Mouse (Mus musculus): ENCODE measurements at regions not wholly inside any gene's neighbourhood (a gene's known extent, or its start where the extent isn't known, plus 50 kb on each side); places are given as distances from the start of the nearest gene placed in this dataset.

GRCm38 (mm10) chr3:40130858-40131584 lies 400.1 kb upstream of the Intu start:
- Histone ChIP-seq H3K4me2 (replicated peaks) (no peak overlapping the region), H3K27me3 (0 out of 2 replicates have a peak, but pooled peaks cover 3% of the 10 kb centered on the region), H3K9ac (replicated peaks) (no peak overlapping the region), H3K36me3 (no peaks in the 10 kb centered on the region), H3K9me3 (no peaks in the 10 kb centered on the region), H3K27ac (replicated peaks) (no peak overlapping the region), H3K4me3 (no peak overlapping the region), H3K4me1 (no peaks in the 10 kb centered on the region)
- no peak for ATAC-seq (ENCODE audit: low FRiP score, low read depth)
- WGBS: 91% methylated on average over 8 of the region's 8 CpGs

- no peaks in the 10 kb centered on the region for H3K9me3 ChIP-seq
- no peak overlapping the region for H3K4me3 ChIP-seq
- H3K27me3 ChIP-seq: no peaks in the 10 kb centered on the region
- no peak for ATAC-seq (ENCODE audit: low FRiP score, low read depth)
- no peaks in the 10 kb centered on the region for H3K36me3 ChIP-seq
- no peaks in the 10 kb centered on the region for H3K4me1 ChIP-seq
- 95% methylated on average over 5 of the region's 5 CpGs for WGBS
- H3K9ac ChIP-seq (replicated peaks): no peak overlapping the region
- H3K27ac ChIP-seq (replicated peaks): no peak overlapping the region
- no peak overlapping the region for H3K4me2 ChIP-seq (replicated peaks)
Observed at GRCm38 (mm10) chr3:40138671-40139070, 392.4 kb upstream of the Intu start.

- Histone ChIP-seq H3K9me3 (no peaks in the 10 kb centered on the region), H3K4me2 (replicated peaks) (no peak overlapping the region), H3K9ac (replicated peaks) (no peak overlapping the region), H3K27me3 (no peaks in the 10 kb centered on the region), H3K4me1 (no peaks in the 10 kb centered on the region), H3K27ac (replicated peaks) (no peak overlapping the region), H3K36me3 (no peaks in the 10 kb centered on the region), H3K4me3 (no peak overlapping the region)
- no peak for ATAC-seq (ENCODE audit: low FRiP score, low read depth)
- 85% methylated on average over 5 of the region's 5 CpGs for WGBS
Observed at GRCm38 (mm10) chr3:40142229-40142628, 388.9 kb upstream of the Intu start.

GRCm38 (mm10) chr3:40158631-40159030 lies 372.5 kb upstream of the Intu start:
- Histone ChIP-seq H3K9ac (replicated peaks) (no peak overlapping the region), H3K27me3 (no peaks in the 10 kb centered on the region), H3K27ac (replicated peaks) (no peak overlapping the region), H3K4me1 (peaks cover 3% of the 10 kb centered on the region; the same call in 1 of the 2 replicates), H3K4me2 (replicated peaks) (no peak overlapping the region), H3K4me3 (no peak overlapping the region), H3K9me3 (no peaks in the 10 kb centered on the region), H3K36me3 (no peaks in the 10 kb centered on the region)
- ATAC-seq (ENCODE audit: low FRiP score, low read depth): no peak
- 79% methylated on average over 6 of the region's 6 CpGs for WGBS

GRCm38 (mm10) chr3:40159591-40160145 lies 371.4 kb upstream of the Intu start:
- ATAC-seq (ENCODE audit: low FRiP score, low read depth): no peak
- 61% methylated on average over 9 of the region's 9 CpGs for WGBS
- no peak overlapping the region for H3K27ac ChIP-seq (replicated peaks)

GRCm38 (mm10) chr3:40164181-40164580 lies 366.9 kb upstream of the Intu start:
- Histone ChIP-seq H3K9ac (replicated peaks) (no peak overlapping the region), H3K4me2 (replicated peaks) (no peak overlapping the region), H3K9me3 (no peaks in the 10 kb centered on the region), H3K4me1 (peaks cover 7% of the 10 kb centered on the region), H3K27me3 (no peaks in the 10 kb centered on the region), H3K36me3 (no peaks in the 10 kb centered on the region), H3K4me3 (no peak overlapping the region), H3K27ac (replicated peaks) (no peak overlapping the region)
- WGBS: 88% methylated on average over 1 of the region's 1 CpGs
- ATAC-seq (ENCODE audit: low FRiP score, low read depth): no peak

More at GRCm38 (mm10) chr3:40159591-40160145, 371.4 kb upstream of the Intu start:
- Histone ChIP-seq H3K4me1 (peaks cover 3% of the 10 kb centered on the region; the same call in 1 of the 2 replicates), H3K4me3 (no peak overlapping the region), H3K27me3 (no peaks in the 10 kb centered on the region), H3K36me3 (no peaks in the 10 kb centered on the region), H3K4me2 (replicated peaks) (no peak overlapping the region), H3K9me3 (no peaks in the 10 kb centered on the region), H3K9ac (replicated peaks) (no peak overlapping the region)

GRCm38 (mm10) chr3:40167970-40168626 lies 363.0 kb upstream of the Intu start:
- Histone ChIP-seq H3K27ac (replicated peaks) (no peak overlapping the region), H3K9me3 (no peaks in the 10 kb centered on the region), H3K36me3 (no peaks in the 10 kb centered on the region), H3K4me3 (no peak overlapping the region), H3K27me3 (no peaks in the 10 kb centered on the region), H3K9ac (replicated peaks) (no peak overlapping the region), H3K4me1 (peaks cover 4% of the 10 kb centered on the region; the same call in 1 of the 2 replicates), H3K4me2 (replicated peaks) (no peak overlapping the region)
- no peak for ATAC-seq (ENCODE audit: low FRiP score, low read depth)
- 69% methylated on average over 12 of the region's 12 CpGs for WGBS

- no peak for ATAC-seq (ENCODE audit: low FRiP score, low read depth)
- no peak overlapping the region for H3K4me3 ChIP-seq
- no peak overlapping the region for H3K27ac ChIP-seq (replicated peaks)
- 91% methylated on average over 2 of the region's 2 CpGs for WGBS
- no peaks in the 10 kb centered on the region for H3K36me3 ChIP-seq
- no peak overlapping the region for H3K4me2 ChIP-seq (replicated peaks)
- no peaks in the 10 kb centered on the region for H3K9me3 ChIP-seq
- peaks cover 4% of the 10 kb centered on the region; the same call in 1 of the 2 replicates for H3K4me1 ChIP-seq
- H3K27me3 ChIP-seq: no peaks in the 10 kb centered on the region
- no peak overlapping the region for H3K9ac ChIP-seq (replicated peaks)
Observed at GRCm38 (mm10) chr3:40169590-40169989, 361.5 kb upstream of the Intu start.

GRCm38 (mm10) chr3:40179726-40180317 lies 351.3 kb upstream of the Intu start:
- no peak overlapping the region for H3K4me2 ChIP-seq (replicated peaks)
- WGBS: 75% methylated on average over 3 of the region's 3 CpGs
- no peaks in the 10 kb centered on the region for H3K9me3 ChIP-seq
- no peaks in the 10 kb centered on the region for H3K4me1 ChIP-seq
- H3K27me3 ChIP-seq: no peaks in the 10 kb centered on the region
- H3K9ac ChIP-seq (replicated peaks): no peak overlapping the region
- H3K4me3 ChIP-seq: no peak overlapping the region
- no peaks in the 10 kb centered on the region for H3K36me3 ChIP-seq
- no peak overlapping the region for H3K27ac ChIP-seq (replicated peaks)
- no peak for ATAC-seq (ENCODE audit: low FRiP score, low read depth)

GRCm38 (mm10) chr3:40185597-40186320 lies 345.3 kb upstream of the Intu start:
- no peaks in the 10 kb centered on the region for H3K27me3 ChIP-seq
- H3K36me3 ChIP-seq: no peaks in the 10 kb centered on the region
- no peaks in the 10 kb centered on the region for H3K4me1 ChIP-seq
- 92% methylated on average over 5 of the region's 5 CpGs for WGBS
- no peaks in the 10 kb centered on the region for H3K9me3 ChIP-seq
- ATAC-seq (ENCODE audit: low FRiP score, low read depth): no peak
- no peak overlapping the region for H3K27ac ChIP-seq (replicated peaks)
- H3K4me3 ChIP-seq: no peak overlapping the region
- H3K9ac ChIP-seq (replicated peaks): no peak overlapping the region
- no peak overlapping the region for H3K4me2 ChIP-seq (replicated peaks)

GRCm38 (mm10) chr3:40189529-40189928 lies 341.6 kb upstream of the Intu start:
- H3K4me3 ChIP-seq: no peak overlapping the region
- no peak for ATAC-seq (ENCODE audit: low FRiP score, low read depth)
- 82% methylated on average over 6 of the region's 6 CpGs for WGBS

More at GRCm38 (mm10) chr3:40189529-40189928, 341.6 kb upstream of the Intu start:
- Histone ChIP-seq H3K27me3 (no peaks in the 10 kb centered on the region), H3K36me3 (no peaks in the 10 kb centered on the region), H3K4me2 (replicated peaks) (no peak overlapping the region), H3K9ac (replicated peaks) (no peak overlapping the region), H3K4me1 (no peaks in the 10 kb centered on the region), H3K9me3 (no peaks in the 10 kb centered on the region), H3K27ac (replicated peaks) (no peak overlapping the region)

All from midbrain, embryonic 12.5 days (tissue).